ENCODE assay signal across 9 mouse cellular contexts in genomic region chr1:69138856-69139518, GRCm38 (mm10). TPM values are rescaled to one million over a fixed set of nuclear protein-coding genes. Genes with fewer than 3 reads are reported as not detected.
DNase-seq lines count a peak whose midpoint lies in the region; ATAC-seq and TF ChIP-seq lines count a peak whose summit lies in the region.
"Had no signal": no experiment of that assay in that cellular context is flagged by ENCODE, and none has a peak within 500 bp of the region (broad histone marks: within the 10 kb centered on the region; RNA-seq: fewer than 3 reads in every experiment).

No protein-coding gene starts in this region.

- H3K36me3 ChIP-seq in heart, embryonic 11.5 days (ENCODE audit: control insufficient read depth, insufficient read depth, low read length) = no peaks in the 10 kb centered on the region
- H3K36me3 ChIP-seq: limb, embryonic 15.5 days had no signal

- 33% methylated on average over 4 of the region's 4 CpGs for WGBS in heart, embryonic 11.5 days (ENCODE audit: insufficient replicate concordance)
- 40% methylated on average over 4 of the region's 4 CpGs for WGBS in cerebellum, adult 2 months

- peak; percentile 66 for TF ChIP-seq CTCF in cerebellum, adult 2 months (IDR thresholded peaks at IDR 0.05; ENCODE audit: borderline replicate concordance, insufficient read depth, low read depth, low read length)

- H3K4me3 ChIP-seq in heart, embryonic 11.5 days (ENCODE audit: low read depth, low read length) = no peak overlapping the region
- no peak overlapping the region for H3K4me3 ChIP-seq in cerebellum, adult 2 months (replicated peaks; ENCODE audit: insufficient read depth, low read depth, low read length)
- H3K4me3 ChIP-seq: limb, embryonic 15.5 days had no signal

- no peaks in the 10 kb centered on the region for H3K27me3 ChIP-seq in heart, embryonic 11.5 days (ENCODE audit: control insufficient read depth, insufficient read depth, low read length)
- no peaks in the 10 kb centered on the region for H3K27me3 ChIP-seq in cerebellum, adult 2 months (ENCODE audit: control insufficient read depth, insufficient read depth, low read length)
- H3K27me3 ChIP-seq: limb, embryonic 15.5 days had no signal

- TF ChIP-seq POLR2A in cerebellum, adult 2 months (IDR thresholded peaks at IDR 0.05; ENCODE audit: borderline replicate concordance, insufficient read depth, low read length) = no peak

- peak; percentile 21 for DNase-seq in heart, adult 8-10 months (ENCODE audit: low spot score)
- peak; percentile 59 for DNase-seq in MN1 (ENCODE audit: low spot score)
- DNase-seq in cerebellum, adult 2 months = peak; percentile 30 to 70
- peak; percentile 9 to 88 for DNase-seq in frontal cortex, adult 2 months (ENCODE audit: extremely low spot score in 1 of 2, low spot score in 1 of 2)
- DNase-seq in layer of hippocampus, adult 9-10 months (ENCODE audit: low spot score) = peak; percentile 27
- peak; percentile 69 for DNase-seq in lung, postnatal 36 days
- DNase-seq in thymus, postnatal 14 days = peak; percentile 34

- no peak overlapping the region for H3K9ac ChIP-seq in heart, embryonic 11.5 days (ENCODE audit: low read depth, low read length)
- H3K9ac ChIP-seq: limb, embryonic 15.5 days had no signal

- no peaks in the 10 kb centered on the region for H3K4me1 ChIP-seq in heart, embryonic 11.5 days (ENCODE audit: control insufficient read depth, insufficient read depth, low read length)
- no peaks in the 10 kb centered on the region for H3K4me1 ChIP-seq in cerebellum, adult 2 months (ENCODE audit: control insufficient read depth, insufficient read depth, low read length)
- H3K4me1 ChIP-seq: limb, embryonic 15.5 days had no signal

- no peaks in the 10 kb centered on the region for H3K9me3 ChIP-seq in heart, embryonic 11.5 days (replicated peaks; ENCODE audit: control insufficient read depth, low read length)
- H3K9me3 ChIP-seq: limb, embryonic 15.5 days had no signal

- H3K4me2 ChIP-seq in heart, embryonic 11.5 days = no peak overlapping the region
- H3K4me2 ChIP-seq: limb, embryonic 15.5 days had no signal

- H3K27ac ChIP-seq in heart, embryonic 11.5 days (ENCODE audit: low read depth, low read length) = no peak overlapping the region
- no peak overlapping the region for H3K27ac ChIP-seq in cerebellum, adult 2 months (ENCODE audit: insufficient read depth, low read length)
- H3K27ac ChIP-seq: limb, embryonic 15.5 days had no signal

- no peak for ATAC-seq in heart, embryonic 11.5 days (replicated peaks; ENCODE audit: insufficient number of reproducible peaks, low FRiP score, low TSS enrichment)

RNA-seq across cellular contexts. Expression of gene Erbb4, which starts 31.1 kb away (rescaled TPM):
- total RNA-seq in heart, adult 8-10 months (2022) = 10 to 100 TPM; 12.7 to 18.3 (median 13.8) TPM
- 11.5 and 14.8 TPM in 2 replicates for polyA plus RNA-seq in heart, embryonic 11.5 days (2014; fragmentation: Nextera tagmentation; extraction: Ambion mirVana)
- polyA plus RNA-seq in cerebellum, adult 2 months (2012; rRNA removed) = 7.0 and 7.6 TPM in 2 replicates
- 11.5 and 12.6 TPM in 2 replicates for polyA plus RNA-seq in frontal cortex, adult 2 months (2012; rRNA removed)
